Mouse (Mus musculus): ENCODE data around the gene Vmn1r33. TPM values are rescaled to one million over a fixed set of nuclear protein-coding genes. Genes with fewer than 3 reads are reported as not detected.

Vmn1r33 gene
- polyA plus RNA-seq (2014; fragmentation: Illumina TruSeq; extraction: RNeasy Lipid Tissue Mini Kit (QIAGEN cat#74804); ENCODE audit: insufficient read depth, low read depth, low replicate concordance) = not detected

DNA sequence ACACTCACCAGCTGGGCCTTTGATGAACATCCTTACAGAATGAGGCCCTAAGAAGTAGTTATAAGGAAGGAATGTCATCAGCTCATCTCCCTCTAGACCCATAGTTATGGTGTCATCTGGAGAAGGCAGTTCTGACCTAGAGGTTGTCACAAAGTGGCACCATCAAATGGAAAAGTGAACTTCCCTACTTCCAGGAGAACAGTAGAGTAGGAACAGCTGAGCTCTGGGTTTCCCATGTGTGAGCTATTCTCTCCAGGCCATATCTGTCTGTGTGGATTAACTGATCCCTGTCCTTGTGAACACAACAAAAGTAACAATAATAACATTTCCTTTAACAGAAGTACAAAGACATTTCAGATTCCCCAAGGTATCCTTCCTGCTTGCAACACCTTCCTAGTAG lies at the start of gene Vmn1r33:
Vmn1r33 (minus strand) TSS at position 101 of the 400 bp plus-strand sequence.

DNA sequence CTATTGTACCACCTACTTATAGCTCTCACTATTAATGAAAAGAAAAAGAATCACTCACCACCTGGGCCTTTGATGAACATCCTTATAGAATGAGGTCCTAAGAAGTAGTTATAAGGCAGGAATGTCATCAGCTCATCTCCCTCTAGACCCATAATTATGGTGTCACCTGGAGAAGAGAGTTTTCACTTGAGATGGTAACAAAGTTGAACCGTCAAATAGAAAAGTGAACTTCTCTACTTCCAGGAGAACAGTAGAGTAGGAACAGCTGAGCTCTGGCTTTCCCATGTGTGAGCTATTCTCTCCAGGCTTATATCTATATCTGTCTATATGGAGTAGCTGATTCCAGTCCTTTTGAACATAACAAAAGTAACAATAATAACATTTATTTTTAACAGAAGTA lies 25.7 kb upstream of the Vmn1r33 start, which contains the start of gene Vmn1r34:
Vmn1r34 (minus strand) TSS at position 101 of the 400 bp plus-strand sequence.

Other genes starting within 250 kb of the Vmn1r33 start
- gene Mad2l1, start 82.9 kb downstream of the Vmn1r33 start, polyA plus RNA-seq (2014; fragmentation: Illumina TruSeq; extraction: RNeasy Lipid Tissue Mini Kit (QIAGEN cat#74804); ENCODE audit: insufficient read depth, low read depth, low replicate concordance) = 7.2 TPM
- gene Vmn1r32, start 58.2 kb downstream of the Vmn1r33 start, polyA plus RNA-seq (2014; fragmentation: Illumina TruSeq; extraction: RNeasy Lipid Tissue Mini Kit (QIAGEN cat#74804); ENCODE audit: insufficient read depth, low read depth, low replicate concordance) = not detected
- not detected for gene Vmn1r34, start 25.6 kb upstream of the Vmn1r33 start, polyA plus RNA-seq (2014; fragmentation: Illumina TruSeq; extraction: RNeasy Lipid Tissue Mini Kit (QIAGEN cat#74804); ENCODE audit: insufficient read depth, low read depth, low replicate concordance)
- gene Vmn1r35, start 67.6 kb upstream of the Vmn1r33 start, polyA plus RNA-seq (2014; fragmentation: Illumina TruSeq; extraction: RNeasy Lipid Tissue Mini Kit (QIAGEN cat#74804); ENCODE audit: insufficient read depth, low read depth, low replicate concordance) = not detected
- not detected for gene Vmn1r36, start 100.9 kb upstream of the Vmn1r33 start, polyA plus RNA-seq (2014; fragmentation: Illumina TruSeq; extraction: RNeasy Lipid Tissue Mini Kit (QIAGEN cat#74804); ENCODE audit: insufficient read depth, low read depth, low replicate concordance)
- gene Vmn1r37, start 111.1 kb upstream of the Vmn1r33 start, polyA plus RNA-seq (2014; fragmentation: Illumina TruSeq; extraction: RNeasy Lipid Tissue Mini Kit (QIAGEN cat#74804); ENCODE audit: insufficient read depth, low read depth, low replicate concordance) = not detected
- gene Vmn1r38, start 164.3 kb upstream of the Vmn1r33 start, polyA plus RNA-seq (2014; fragmentation: Illumina TruSeq; extraction: RNeasy Lipid Tissue Mini Kit (QIAGEN cat#74804); ENCODE audit: insufficient read depth, low read depth, low replicate concordance) = not detected
- gene Vmn1r39, start 192.3 kb upstream of the Vmn1r33 start, polyA plus RNA-seq (2014; fragmentation: Illumina TruSeq; extraction: RNeasy Lipid Tissue Mini Kit (QIAGEN cat#74804); ENCODE audit: insufficient read depth, low read depth, low replicate concordance) = not detected

All from lung, adult 10 weeks (tissue).